Mouse (Mus musculus): ENCODE results near the gene Fgf15.
A peak's percentile ranks its signal among the peaks of the same experiment; 100 is the strongest.

The Fgf15 gene

GRCm38 (mm10) chr7:144931778-144932177 is 35.4 kb downstream of the Fgf15 start:
- no peak for DNase-seq (ENCODE audit: low read depth, low spot score)

- no peak for DNase-seq (ENCODE audit: low read depth, low spot score)
Observed at GRCm38 (mm10) chr7:144932389-144932937, 36.1 kb downstream of the Fgf15 start.

GRCm38 (mm10) chr7:144933336-144933735 is 37.0 kb downstream of the Fgf15 start:
- no peak for DNase-seq (ENCODE audit: low read depth, low spot score)

GRCm38 (mm10) chr7:144933796-144934195 is 37.5 kb downstream of the Fgf15 start:
- no peak for DNase-seq (ENCODE audit: low read depth, low spot score)

- no peak for DNase-seq (ENCODE audit: low read depth, low spot score)
Observed at GRCm38 (mm10) chr7:144934901-144935300, 38.6 kb downstream of the Fgf15 start.

GRCm38 (mm10) chr7:144935563-144935962 is 39.2 kb downstream of the Fgf15 start:
- no peak for DNase-seq (ENCODE audit: low read depth, low spot score)

GRCm38 (mm10) chr7:144936311-144936880 is 40.1 kb downstream of the Fgf15 start:
- no peak for DNase-seq (ENCODE audit: low read depth, low spot score)

GRCm38 (mm10) chr7:144937490-144937889 is 41.2 kb downstream of the Fgf15 start:
- DNase-seq (ENCODE audit: low read depth, low spot score): peak; percentile 61

GRCm38 (mm10) chr7:144937899-144938517 is 41.7 kb downstream of the Fgf15 start:
- DNase-seq (ENCODE audit: low read depth, low spot score): no peak

- no peak for DNase-seq (ENCODE audit: low read depth, low spot score)
Observed at GRCm38 (mm10) chr7:144938661-144939343, 42.5 kb downstream of the Fgf15 start.

- DNase-seq (ENCODE audit: low read depth, low spot score): no peak
Observed at GRCm38 (mm10) chr7:144939344-144940002, 43.1 kb downstream of the Fgf15 start, which contains the start of gene Ccnd1. Ccnd1 (minus strand) TSS chr7:144939925.

- no peak for DNase-seq (ENCODE audit: low read depth, low spot score)
Observed at GRCm38 (mm10) chr7:144940003-144940571, 43.8 kb downstream of the Fgf15 start.

- no peak for DNase-seq (ENCODE audit: low read depth, low spot score)
Observed at GRCm38 (mm10) chr7:144940585-144940984, 44.3 kb downstream of the Fgf15 start.

GRCm38 (mm10) chr7:144941242-144941831 is 45.0 kb downstream of the Fgf15 start:
- DNase-seq (ENCODE audit: low read depth, low spot score): no peak

GRCm38 (mm10) chr7:144942071-144942743 is 45.9 kb downstream of the Fgf15 start:
- no peak for DNase-seq (ENCODE audit: low read depth, low spot score)

- DNase-seq (ENCODE audit: low read depth, low spot score): no peak
Observed at GRCm38 (mm10) chr7:144942744-144943135, 46.4 kb downstream of the Fgf15 start.

- DNase-seq (ENCODE audit: low read depth, low spot score): peak; percentile 56
Observed at GRCm38 (mm10) chr7:144943254-144943653, 46.9 kb downstream of the Fgf15 start.
